Comparison of ENCODE assay signal across 21 mouse cellular contexts in genomic region chr9:77785466-77785865, GRCm38 (mm10). TPM values are rescaled to one million over a fixed set of nuclear protein-coding genes. Genes with fewer than 3 reads are reported as not detected.
A peak's percentile ranks its signal among the peaks of the same experiment; 100 is the strongest.
DNase-seq lines count a peak whose midpoint lies in the region; ATAC-seq and TF ChIP-seq lines count a peak whose summit lies in the region.
"Had no signal": no experiment of that assay in that cellular context is flagged by ENCODE, and none has a peak within 500 bp of the region (broad histone marks: within the 10 kb centered on the region; RNA-seq: fewer than 3 reads in every experiment).

No protein-coding gene starts in this region.

- peak overlapping the region; percentile 61 for H3K4me3 ChIP-seq in testis, adult 2 months (ENCODE audit: control insufficient read depth, low read depth, low read length)

- no peaks in the 10 kb centered on the region for H3K27me3 ChIP-seq in testis, adult 2 months (ENCODE audit: control insufficient read depth, insufficient read depth, low read length)
- H3K27me3 ChIP-seq: CH12.LX, Patski had no signal

- no peaks in the 10 kb centered on the region; the same call in none of the 2 replicates for H3K4me1 ChIP-seq in testis, adult 2 months (ENCODE audit: control insufficient read depth, insufficient read depth, low read length)

- TF ChIP-seq CTCF in testis, adult 2 months (IDR thresholded peaks at IDR 0.05; ENCODE audit: control insufficient read depth, insufficient read depth, insufficient replicate concordance, low read depth, low read length) = no peak

- no peak overlapping the region for H3K27ac ChIP-seq in testis, adult 2 months (ENCODE audit: control insufficient read depth, insufficient read depth, low read depth, low read length)

- no peak for DNase-seq in frontal cortex, postnatal 10 days (ENCODE audit: low spot score in 2 of 2)
- no peak for DNase-seq in testis, postnatal 14 days (ENCODE audit: low spot score)
- peak; percentile 24 for DNase-seq in brain, adult 2 months (ENCODE audit: low read depth, low spot score)
- DNase-seq in left cerebral cortex, postnatal 36 days (ENCODE audit: low spot score in 2 of 2) = no peak
- DNase-seq: adrenal gland, adult 2 months; adrenal gland, adult 8-10 months; adrenal gland, postnatal 10 days; adrenal gland, postnatal 14 days; adrenal gland, postnatal 25 days; adrenal gland, postnatal 36 days; B cell, adult 2 months; cerebellum, adult 11 months; cerebellum, adult 11-12 months; cerebellum, adult 18-20 months; cerebellum, adult 2 months had no signal

- intact Hi-C loops in left cerebral cortex, postnatal 36 days (cut with DNase I) = no loop called here

- TF ChIP-seq POLR2A in testis, adult 2 months (IDR thresholded peaks at IDR 0.05; ENCODE audit: control insufficient read depth, low read depth, low read length) = no peak

- ATAC-seq in frontal cortex, adult (ENCODE audit: low TSS enrichment) = peak; percentile 90
- ATAC-seq: activated CD4-positive, CD25-positive, alpha-beta regulatory T cell, adult 4 months; CD4-positive, CD25-positive, alpha-beta regulatory T cell, adult 4 months; Patski had no signal

- H3K36me3 ChIP-seq in testis, adult 2 months (ENCODE audit: control insufficient read depth, insufficient read depth, low read length) = peaks cover 18% of the 10 kb centered on the region

RNA-seq across cellular contexts. Expression of gene Gclc, which starts 31.1 kb away (rescaled TPM):
- 11.1 and 12.9 TPM in 2 replicates for polyA plus RNA-seq in testis, adult 2 months (2012; rRNA removed)
- 10 to 100 TPM; 43.3 to 44.6 TPM for total RNA-seq in left cerebral cortex, postnatal 36 days (2021)
